Mouse (Mus musculus) midbrain, embryonic 16.5 days (tissue): ENCODE data around the gene Gm20518. TPM values are rescaled to one million over a fixed set of nuclear protein-coding genes. Genes with fewer than 3 reads are reported as not detected.

Experiments used
- ATAC-seq: fragments of 200-750 bp; cut with Nextera tagmentation; 2 replicates; pipeline ENCODE4 v1.8.0; 2017; ENCODE audit warnings: moderate TSS enrichment
- H3K27ac ChIP-seq: fragments of 300-500 bp; sonication (generic); 2 replicates; pipeline ENCODE4 v1.5.1; 2014; ENCODE audit warnings: mild to moderate bottlenecking, low read length, mixed read lengths
- H3K27me3 ChIP-seq: fragments of 300-500 bp; sonication (generic); 2 replicates; pipeline ENCODE4 v1.6.1; 2014; ENCODE audit warnings: low read depth, low read length, mixed read lengths; ENCODE audit not compliant: control insufficient read depth, insufficient read depth
- H3K36me3 ChIP-seq: fragments of 300-500 bp; sonication (generic); 2 replicates; pipeline ENCODE4 v1.6.1; 2014; ENCODE audit warnings: mild to moderate bottlenecking, low read length, moderate library complexity, mixed read lengths; ENCODE audit not compliant: control insufficient read depth, insufficient read depth
- H3K4me1 ChIP-seq: fragments of 300-500 bp; sonication (generic); 2 replicates; pipeline ENCODE4 v1.6.1; 2014; ENCODE audit warnings: mild to moderate bottlenecking, low read length, mixed read lengths; ENCODE audit not compliant: control insufficient read depth, insufficient read depth
- H3K4me2 ChIP-seq: fragments of 300-500 bp; sonication (generic); 2 replicates; pipeline ENCODE4 v1.6.1; 2014; ENCODE audit warnings: mild to moderate bottlenecking, low read length, mixed read lengths
- H3K4me3 ChIP-seq: fragments of 300-500 bp; sonication (generic); 2 replicates; pipeline ENCODE4 v1.5.1; 2014; ENCODE audit warnings: low read depth, mild to moderate bottlenecking, low read length, moderate library complexity, mixed read lengths
- H3K9ac ChIP-seq: fragments of 300-500 bp; sonication (generic); 2 replicates; pipeline ENCODE4 v1.6.1; 2014; ENCODE audit warnings: low read depth, low read length, mixed read lengths
- H3K9me3 ChIP-seq: fragments of 300-500 bp; sonication (generic); replicated peaks from 2 replicates; pipeline ENCODE4 v1.6.1; 2014; ENCODE audit warnings: mild to moderate bottlenecking, low read length, mixed read lengths; ENCODE audit not compliant: control insufficient read depth, poor library complexity, severe bottlenecking
- whole genome bisulfite sequencing: fragments of 180-500 bp; shearing (Covaris S2); extraction: QIAGEN DNeasy Blood & Tissue Kit; methylation state at CpG from one replicate; pipeline ENCODE4 v1.1.7; 2014; 5-methylcytosine and 5-hydroxymethylcytosine counted together
- polyA plus RNA-seq: library from polyadenylated mRNA; unstranded; fragments of >200 nt; fragmentation: Nextera tagmentation; extraction: Ambion mirVana; gene quantifications from 2 replicates; pipeline ENCODE4 v1.2.1, GENCODE M21; 2015

The Gm20518 gene
- polyA plus RNA-seq, 1 experiment from 2014 or later = 0.49 TPM

- Histone ChIP-seq H3K4me2 (peak overlapping the region; percentile 94), H3K27me3 (no peaks in the 10 kb centered on the region), H3K9ac (no peak overlapping the region), H3K4me1 (peaks cover 15% of the 10 kb centered on the region), H3K36me3 (peaks cover 10% of the 10 kb centered on the region), H3K27ac (peak overlapping the region; percentile 92), H3K4me3 (no peak overlapping the region), H3K9me3 (no peaks in the 10 kb centered on the region)
- 0% methylated on average over 2 of the region's 2 CpGs for WGBS
- ATAC-seq = peak; percentile 4; the same call in 1 of the 2 replicates
These were observed 37.7 kb upstream of the Gm20518 start for GRCm38 (mm10) chr16:17929211-17929610.

GRCm38 (mm10) chr16:17928627-17929104, 37.2 kb upstream of the Gm20518 start:
- Histone ChIP-seq H3K9ac (peak overlapping the region; percentile 95), H3K9me3 (no peaks in the 10 kb centered on the region), H3K4me2 (peak overlapping the region; percentile 94), H3K36me3 (peaks cover 10% of the 10 kb centered on the region), H3K27me3 (no peaks in the 10 kb centered on the region), H3K27ac (peak overlapping the region; percentile 92), H3K4me3 (peak overlapping the region; percentile 88), H3K4me1 (peaks cover 15% of the 10 kb centered on the region)
- ATAC-seq = peak; percentile 49
- WGBS = 0% methylated on average over 9 of the region's 9 CpGs

- no peaks in the 10 kb centered on the region for H3K27me3 ChIP-seq
- H3K4me2 ChIP-seq = peak within 1 kb of the TSS; percentile 94
- WGBS = 0% methylated on average over 46 of the region's 47 CpGs
- peak within 1 kb of the TSS; percentile 95 for H3K9ac ChIP-seq
- no peaks in the 10 kb centered on the region for H3K9me3 ChIP-seq
- ATAC-seq = peak; percentile 86
- peaks cover 16% of the 10 kb centered on the region for H3K4me1 ChIP-seq
- peak within 1 kb of the TSS; percentile 88 for H3K4me3 ChIP-seq
- peaks cover 10% of the 10 kb centered on the region for H3K36me3 ChIP-seq
- H3K27ac ChIP-seq = peak within 1 kb of the TSS; percentile 92
These were observed 36.7 kb upstream of the Gm20518 start, which contains the start of gene Slc25a1 for GRCm38 (mm10) chr16:17928087-17928580. Gene Slc25a1 (minus strand): TSS chr16:17928219.

GRCm38 (mm10) chr16:17927351-17928082, 36.0 kb upstream of the Gm20518 start:
- peak overlapping the region; percentile 92 for H3K27ac ChIP-seq
- H3K27me3 ChIP-seq = no peaks in the 10 kb centered on the region
- under 1% methylated on average over 69 of the region's 72 CpGs for WGBS

GRCm38 (mm10) chr16:17922163-17922538, 30.7 kb upstream of the Gm20518 start:
- 2% methylated on average over 14 of the region's 14 CpGs for WGBS
- peak overlapping the region; percentile 89 for H3K27ac ChIP-seq
- ATAC-seq = peak; percentile 14

More at GRCm38 (mm10) chr16:17927351-17928082, 36.0 kb upstream of the Gm20518 start:
- Histone ChIP-seq H3K4me3 (peak overlapping the region; percentile 88), H3K4me2 (peak overlapping the region; percentile 94), H3K9me3 (no peaks in the 10 kb centered on the region), H3K9ac (peak overlapping the region; percentile 95), H3K4me1 (peaks cover 23% of the 10 kb centered on the region), H3K36me3 (peaks cover 10% of the 10 kb centered on the region)
- ATAC-seq = peak; percentile 23

GRCm38 (mm10) chr16:17921325-17922162, 30.1 kb upstream of the Gm20518 start:
- ATAC-seq = peak; percentile 92
- Histone ChIP-seq H3K4me3 (peak overlapping the region; percentile 70), H3K27ac (peak overlapping the region; percentile 89)

More at GRCm38 (mm10) chr16:17922163-17922538, 30.7 kb upstream of the Gm20518 start:
- Histone ChIP-seq H3K27me3 (peaks cover 1% of the 10 kb centered on the region), H3K9ac (peak overlapping the region; percentile 87), H3K4me1 (peaks cover 30% of the 10 kb centered on the region), H3K36me3 (peaks cover 10% of the 10 kb centered on the region), H3K4me2 (peak overlapping the region; percentile 78), H3K4me3 (peak overlapping the region; percentile 70), H3K9me3 (no peaks in the 10 kb centered on the region)

GRCm38 (mm10) chr16:17920586-17920985, 29.1 kb upstream of the Gm20518 start:
- Histone ChIP-seq H3K4me3 (peak overlapping the region; percentile 8; the same call in 1 of the 2 replicates), H3K9ac (peak overlapping the region; percentile 87), H3K4me1 (peaks cover 20% of the 10 kb centered on the region), H3K27me3 (peaks cover 17% of the 10 kb centered on the region), H3K4me2 (peak overlapping the region; percentile 27), H3K27ac (no peak overlapping the region), H3K36me3 (peaks cover 7% of the 10 kb centered on the region), H3K9me3 (no peaks in the 10 kb centered on the region)
- WGBS = 3% methylated on average over 20 of the region's 20 CpGs
- no peak for ATAC-seq

More at GRCm38 (mm10) chr16:17921325-17922162, 30.1 kb upstream of the Gm20518 start:
- H3K4me1 ChIP-seq = peaks cover 26% of the 10 kb centered on the region
- H3K9ac ChIP-seq = peak overlapping the region; percentile 87
- H3K27me3 ChIP-seq = peaks cover 7% of the 10 kb centered on the region
- no peaks in the 10 kb centered on the region for H3K9me3 ChIP-seq
- WGBS = 2% methylated on average over 46 of the region's 47 CpGs
- peaks cover 10% of the 10 kb centered on the region for H3K36me3 ChIP-seq
- peak overlapping the region; percentile 78 for H3K4me2 ChIP-seq

- no peaks in the 10 kb centered on the region for H3K36me3 ChIP-seq
- H3K27me3 ChIP-seq = peaks cover 50% of the 10 kb centered on the region
- ATAC-seq = no peak
- H3K4me3 ChIP-seq = peak within 1 kb of the TSS; percentile 35
- peaks cover 17% of the 10 kb centered on the region for H3K4me1 ChIP-seq
- WGBS = under 1% methylated on average over 98 of the region's 106 CpGs
- H3K27ac ChIP-seq = no peak within 1 kb of the TSS
- peak within 1 kb of the TSS; percentile 51 for H3K4me2 ChIP-seq
- peak within 1 kb of the TSS; percentile 50 for H3K9ac ChIP-seq
- no peaks in the 10 kb centered on the region for H3K9me3 ChIP-seq
These were observed 23.1 kb upstream of the Gm20518 start, which contains the start of gene Gsc2 for GRCm38 (mm10) chr16:17914307-17915249. Gene Gsc2 (minus strand): TSS chr16:17915059.
